Comparison of ENCODE assay signal across 13 mouse cellular contexts in genomic region chr4:97827115-97827514, GRCm38 (mm10). TPM values are rescaled to one million over a fixed set of nuclear protein-coding genes. Genes with fewer than 3 reads are reported as not detected.
A peak's percentile ranks its signal among the peaks of the same experiment; 100 is the strongest.
DNase-seq lines count a peak whose midpoint lies in the region; ATAC-seq and TF ChIP-seq lines count a peak whose summit lies in the region.
"Had no signal": no experiment of that assay in that cellular context is flagged by ENCODE, and none has a peak within 500 bp of the region (broad histone marks: within the 10 kb centered on the region; RNA-seq: fewer than 3 reads in every experiment).

No protein-coding gene starts in this region.

- H3K9me3 ChIP-seq in forebrain, embryonic 10.5 days, result peaks cover 5% of the 10 kb centered on the region; the same call in 1 of the 2 replicates
- H3K9me3 ChIP-seq in forebrain, postnatal 0 days (ENCODE audit: low read length), result no peaks in the 10 kb centered on the region
- no peaks in the 10 kb centered on the region for H3K9me3 ChIP-seq in kidney, postnatal 0 days (replicated peaks; ENCODE audit: low read length)
- H3K9me3 ChIP-seq in limb, embryonic 13.5 days, result no peaks in the 10 kb centered on the region
- H3K9me3 ChIP-seq: kidney, embryonic 15.5 days had no signal

- peak overlapping the region; percentile 51; the same call in 1 of the 2 replicates for H3K27ac ChIP-seq in forebrain, embryonic 10.5 days
- H3K27ac ChIP-seq in forebrain, postnatal 0 days (ENCODE audit: low read depth, low read length), result no peak overlapping the region
- no peak overlapping the region for H3K27ac ChIP-seq in kidney, postnatal 0 days
- H3K27ac ChIP-seq in limb, embryonic 13.5 days, result no peak overlapping the region; the same call in 1 of the 2 replicates
- H3K27ac ChIP-seq: kidney, embryonic 15.5 days had no signal

- 59% methylated on average over 6 of the region's 6 CpGs for WGBS in forebrain, embryonic 10.5 days
- 27% methylated on average over 6 of the region's 6 CpGs for whole genome bisulfite sequencing in forebrain, postnatal 0 days
- WGBS in kidney, postnatal 0 days, result 57% methylated on average over 6 of the region's 6 CpGs
- WGBS in limb, embryonic 13.5 days, result 37% methylated on average over 6 of the region's 6 CpGs

- H3K36me3 ChIP-seq in forebrain, embryonic 10.5 days (replicated peaks), result no peaks in the 10 kb centered on the region
- no peaks in the 10 kb centered on the region for H3K36me3 ChIP-seq in forebrain, postnatal 0 days (ENCODE audit: insufficient read depth)
- H3K36me3 ChIP-seq in kidney, postnatal 0 days (ENCODE audit: insufficient read depth, low read length), result no peaks in the 10 kb centered on the region
- H3K36me3 ChIP-seq in limb, embryonic 13.5 days, result peaks cover 18% of the 10 kb centered on the region

- no peak for TF ChIP-seq POLR2A in brain, embryonic 14.5 days (IDR thresholded peaks at IDR 0.05; ENCODE audit: borderline replicate concordance, extremely low read depth, insufficient read depth, insufficient read length, poor library complexity, severe bottlenecking)

- H3K4me2 ChIP-seq in forebrain, postnatal 0 days (ENCODE audit: low read depth), result no peak overlapping the region
- no peak overlapping the region for H3K4me2 ChIP-seq in kidney, postnatal 0 days (ENCODE audit: low read length)
- no peak overlapping the region for H3K4me2 ChIP-seq in limb, embryonic 13.5 days (replicated peaks)
- H3K4me2 ChIP-seq: kidney, embryonic 15.5 days had no signal

- H3K4me1 ChIP-seq in forebrain, embryonic 10.5 days, result peaks cover 56% of the 10 kb centered on the region
- no peaks in the 10 kb centered on the region; the same call in 1 of the 2 replicates for H3K4me1 ChIP-seq in forebrain, postnatal 0 days (ENCODE audit: insufficient read depth)
- no peaks in the 10 kb centered on the region for H3K4me1 ChIP-seq in kidney, postnatal 0 days (replicated peaks; ENCODE audit: insufficient read depth, low read length)
- H3K4me1 ChIP-seq in limb, embryonic 13.5 days, result peaks cover 52% of the 10 kb centered on the region

- TF ChIP-seq CTCF in forebrain, postnatal 0 days (IDR thresholded peaks at IDR 0.05; ENCODE audit: low read depth), result no peak
- no peak for TF ChIP-seq CTCF in kidney, postnatal 0 days (IDR thresholded peaks at IDR 0.05; ENCODE audit: low read depth)
- TF ChIP-seq CTCF in brain, embryonic 14.5 days (IDR thresholded peaks at IDR 0.05; ENCODE audit: borderline replicate concordance, extremely low read depth, insufficient read depth, insufficient read length), result no peak

- no peak for ATAC-seq in forebrain, postnatal 0 days
- ATAC-seq in kidney, postnatal 0 days (replicated peaks; ENCODE audit: low FRiP score, low read depth), result no peak
- ATAC-seq in limb, embryonic 13.5 days (ENCODE audit: low FRiP score, low read depth), result 0 out of 2 replicates have a peak, but pooled peaks have one; percentile 44

- H3K9ac ChIP-seq in forebrain, postnatal 0 days, result no peak overlapping the region
- no peak overlapping the region for H3K9ac ChIP-seq in kidney, postnatal 0 days (ENCODE audit: low read depth, low read length)
- H3K9ac ChIP-seq in limb, embryonic 13.5 days, result no peak overlapping the region
- H3K9ac ChIP-seq: kidney, embryonic 15.5 days had no signal

- peaks cover 36% of the 10 kb centered on the region for H3K27me3 ChIP-seq in forebrain, embryonic 10.5 days (ENCODE audit: poor library complexity, severe bottlenecking)
- no peaks in the 10 kb centered on the region for H3K27me3 ChIP-seq in forebrain, postnatal 0 days (ENCODE audit: insufficient read depth, low read length)
- H3K27me3 ChIP-seq in kidney, postnatal 0 days (ENCODE audit: insufficient read depth, low read length), result no peaks in the 10 kb centered on the region
- no peaks in the 10 kb centered on the region for H3K27me3 ChIP-seq in limb, embryonic 13.5 days

- no peak for DNase-seq in forebrain, embryonic 10.5 days (ENCODE audit: extremely low spot score, low spot score)
- no peak for DNase-seq in forebrain, postnatal 0 days
- DNase-seq in kidney, postnatal 0 days (ENCODE audit: low spot score), result peak; percentile 57
- no peak for DNase-seq in kidney, adult 11 months
- peak; percentile 67 for DNase-seq in brain, embryonic 14.5 days (ENCODE audit: low read depth)
- DNase-seq in layer of hippocampus, adult 9-10 months (ENCODE audit: low spot score), result no peak
- DNase-seq in thymus, postnatal 14 days, result no peak
- DNase-seq: cerebellum, adult 9-11 months; lung, postnatal 4 days had no signal

- no peak overlapping the region for H3K4me3 ChIP-seq in forebrain, embryonic 10.5 days
- H3K4me3 ChIP-seq in forebrain, postnatal 0 days (ENCODE audit: low read depth, low read length), result no peak overlapping the region
- H3K4me3 ChIP-seq in kidney, postnatal 0 days (replicated peaks; ENCODE audit: low read depth, low read length), result no peak overlapping the region
- no peak overlapping the region for H3K4me3 ChIP-seq in limb, embryonic 13.5 days
- H3K4me3 ChIP-seq: kidney, embryonic 15.5 days had no signal

RNA-seq across cellular contexts. Expression of gene E130114P18Rik, which starts 49.2 kb away (rescaled TPM):
- 14.3 and 21.3 TPM in 2 replicates for polyA plus RNA-seq in forebrain, embryonic 10.5 days (2016; fragmentation: Nextera tagmentation; extraction: Ambion mirVana)
- 12.9 and 15.2 TPM in 2 replicates for total RNA-seq in forebrain, postnatal 0 days (2014; rRNA removed)
- 19.3 and 20.7 TPM in 2 replicates for polyA plus RNA-seq in forebrain, postnatal 0 days (2015; fragmentation: Nextera tagmentation; extraction: Ambion mirVana)
- 0.38 and 0.71 TPM in 2 replicates for polyA plus RNA-seq in kidney, postnatal 0 days (2015; fragmentation: Nextera tagmentation; extraction: Ambion mirVana)
- 19.7 and 31.1 TPM in 2 replicates for polyA plus RNA-seq in brain, embryonic 14.5 days (2012; rRNA removed)
- 3.7 and 6.3 TPM in 2 replicates for polyA plus RNA-seq in limb, embryonic 13.5 days (2015; fragmentation: Nextera tagmentation; extraction: Ambion mirVana)
- total RNA-seq: gastrocnemius, adult 8-10 months had no signal
- polyA plus RNA-seq: spleen, adult 2 months had no signal

RNA-seq across cellular contexts. Expression of gene Nfia, which starts 54.6 kb away (rescaled TPM):
- polyA plus RNA-seq in forebrain, embryonic 10.5 days (2016; fragmentation: Nextera tagmentation; extraction: Ambion mirVana), result 10.9 and 17.6 TPM in 2 replicates
- 44.1 and 51.2 TPM in 2 replicates for total RNA-seq in forebrain, postnatal 0 days (2014; rRNA removed)
- polyA plus RNA-seq in forebrain, postnatal 0 days (2015; fragmentation: Nextera tagmentation; extraction: Ambion mirVana), result 38.2 and 57.5 TPM in 2 replicates
- polyA plus RNA-seq in kidney, postnatal 0 days (2015; fragmentation: Nextera tagmentation; extraction: Ambion mirVana), result 25.9 and 29.1 TPM in 2 replicates
- 54.5 and 56.0 TPM in 2 replicates for polyA plus RNA-seq in brain, embryonic 14.5 days (2012; rRNA removed)
- polyA plus RNA-seq in limb, embryonic 13.5 days (2015; fragmentation: Nextera tagmentation; extraction: Ambion mirVana), result 88.3 and 88.4 TPM in 2 replicates

Comparison
In these comparisons a context has a peak if more than half of its experiments do, and no peak if none do; other contexts are left out.
1. DNase-seq: peak in kidney, postnatal 0 days (single experiment) and brain, embryonic 14.5 days (single experiment); none in forebrain, embryonic 10.5 days (single experiment), forebrain, postnatal 0 days (single experiment), kidney, adult 11 months (single experiment), layer of hippocampus, adult 9-10 months (single experiment) and thymus, postnatal 14 days (single experiment).